ENCODE assay signal across 8 mouse cellular contexts in the genomic region with DNA sequence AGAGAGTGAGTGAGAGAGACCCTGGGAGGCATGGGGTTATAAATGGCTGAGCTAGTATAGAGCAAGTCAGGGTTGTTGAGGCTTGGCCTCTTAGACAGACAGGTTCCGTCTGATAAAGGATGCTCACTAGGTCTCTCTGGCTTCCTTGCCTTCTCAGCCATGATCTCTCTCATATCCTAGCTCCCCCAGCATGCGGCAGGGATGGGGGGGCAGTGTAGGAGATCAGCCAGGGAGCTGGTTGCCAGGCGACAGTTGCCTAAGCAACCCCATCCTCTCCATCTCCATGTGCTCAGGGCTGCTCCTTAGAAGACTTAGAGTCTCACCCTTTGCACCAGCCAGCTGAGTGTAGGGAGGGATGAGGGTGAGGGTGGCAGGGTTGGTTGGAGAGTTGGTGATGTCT. TPM values are rescaled to one million over a fixed set of nuclear protein-coding genes. Genes with fewer than 3 reads are reported as not detected.
A peak's percentile ranks its signal among the peaks of the same experiment; 100 is the strongest.
DNase-seq lines count a peak whose midpoint lies in the region.
"Had no signal": no experiment of that assay in that cellular context is flagged by ENCODE, and none has a peak within 500 bp of the region (broad histone marks: within the 10 kb centered on the region; RNA-seq: fewer than 3 reads in every experiment).

No protein-coding gene starts in this region.

- intact Hi-C loops in left cerebral cortex, postnatal 4 days (cut with DNase I): no loop called here

- WGBS in hindbrain, embryonic 10.5 days: 53% methylated on average over 3 of the region's 3 CpGs

- no peaks in the 10 kb centered on the region for H3K27me3 ChIP-seq in hindbrain, embryonic 10.5 days (ENCODE audit: insufficient read depth, poor library complexity, severe bottlenecking)

- peaks cover 63% of the 10 kb centered on the region for H3K4me1 ChIP-seq in hindbrain, embryonic 10.5 days (replicated peaks)

- no peak overlapping the region for H3K4me3 ChIP-seq in hindbrain, embryonic 10.5 days

- peaks cover 17% of the 10 kb centered on the region for H3K36me3 ChIP-seq in hindbrain, embryonic 10.5 days

- peak overlapping the region; percentile 76 for H3K27ac ChIP-seq in hindbrain, embryonic 10.5 days
- H3K27ac ChIP-seq: kidney, postnatal 0 days had no signal

- peak; percentile 82 for DNase-seq in brain, embryonic 18.5 days (ENCODE audit: low read depth, low spot score)
- DNase-seq in cerebellum, adult 9-11 months: peak; percentile 86
- peak; percentile 65 for DNase-seq in hindbrain, embryonic 10.5 days (ENCODE audit: low spot score)
- DNase-seq in left cerebral cortex, postnatal 4 days: peak; percentile 84
- peak; percentile 93 to 96 for DNase-seq in right cerebral cortex, postnatal 10 days (ENCODE audit: low spot score in 2 of 2)
- DNase-seq in lung, adult 18-20 months: no peak
- DNase-seq in thymus, postnatal 14 days: no peak

- no peaks in the 10 kb centered on the region for H3K9me3 ChIP-seq in hindbrain, embryonic 10.5 days

RNA-seq across cellular contexts. Expression of a gene that starts 9.9 kb away (rescaled TPM):
- polyA plus RNA-seq in hindbrain, embryonic 10.5 days (2016; fragmentation: Nextera tagmentation; extraction: Ambion mirVana): 10.2 and 15.1 TPM in 2 replicates
- total RNA-seq in left cerebral cortex, postnatal 4 days (2021): 100 to 1,000 TPM; 113 to 121 TPM

Comparison
In these comparisons a context has a peak if more than half of its experiments do, and no peak if none do; other contexts are left out.
1. DNase-seq: peak in brain, embryonic 18.5 days (single experiment), cerebellum, adult 9-11 months (single experiment), hindbrain, embryonic 10.5 days (single experiment), left cerebral cortex, postnatal 4 days (single experiment) and right cerebral cortex, postnatal 10 days (2 of 2); none in lung, adult 18-20 months (0 of 2) and thymus, postnatal 14 days (single experiment).